ENCODE assay signal across 11 mouse cellular contexts in the genomic region with DNA sequence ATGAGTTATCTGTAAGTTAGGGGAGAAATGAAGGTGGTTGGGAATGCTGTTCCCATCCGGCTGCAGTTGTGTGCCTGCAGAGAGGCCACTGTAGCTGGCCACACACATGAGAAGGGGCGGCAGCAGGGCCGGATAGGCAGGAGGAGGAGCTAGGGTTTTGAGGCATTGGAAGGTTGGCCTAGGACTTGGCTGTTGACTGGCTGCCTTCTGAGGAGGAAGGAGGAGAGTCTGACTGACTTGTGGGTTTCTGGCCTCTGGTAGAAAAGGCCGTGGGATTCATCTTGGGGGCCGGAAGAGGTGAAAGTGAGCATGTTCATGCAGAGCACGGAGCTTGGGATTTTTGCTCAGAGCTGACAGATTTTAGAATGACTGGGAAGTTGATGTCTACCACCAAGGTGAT. TPM values are rescaled to one million over a fixed set of nuclear protein-coding genes. Genes with fewer than 3 reads are reported as not detected.
DNase-seq lines count a peak whose midpoint lies in the region; ATAC-seq lines count a peak whose summit lies in the region.
"Had no signal": no experiment of that assay in that cellular context is flagged by ENCODE, and none has a peak within 500 bp of the region (broad histone marks: within the 10 kb centered on the region; RNA-seq: fewer than 3 reads in every experiment).

No protein-coding gene starts in this region.

- no peak overlapping the region for H3K9ac ChIP-seq in embryonic facial prominence, embryonic 14.5 days (ENCODE audit: low read depth, low read length)
- no peak overlapping the region for H3K9ac ChIP-seq in kidney, embryonic 14.5 days (ENCODE audit: low read depth, low read length)
- H3K9ac ChIP-seq: stomach, embryonic 15.5 days had no signal

- no peak overlapping the region for H3K27ac ChIP-seq in embryonic facial prominence, embryonic 14.5 days (replicated peaks; ENCODE audit: low read depth, low read length)
- no peak overlapping the region for H3K27ac ChIP-seq in embryonic facial prominence, embryonic 10.5 days (replicated peaks)
- no peak overlapping the region for H3K27ac ChIP-seq in kidney, embryonic 14.5 days (ENCODE audit: low read depth, low read length)
- H3K27ac ChIP-seq: hindbrain, embryonic 10.5 days; stomach, embryonic 15.5 days had no signal

- H3K9me3 ChIP-seq in embryonic facial prominence, embryonic 14.5 days (ENCODE audit: control insufficient read depth, low read length) = no peaks in the 10 kb centered on the region
- no peaks in the 10 kb centered on the region for H3K9me3 ChIP-seq in embryonic facial prominence, embryonic 10.5 days
- no peaks in the 10 kb centered on the region for H3K9me3 ChIP-seq in kidney, embryonic 14.5 days (ENCODE audit: control insufficient read depth, low read length)
- H3K9me3 ChIP-seq: hindbrain, embryonic 10.5 days; stomach, embryonic 15.5 days had no signal

- no peak overlapping the region for H3K4me2 ChIP-seq in embryonic facial prominence, embryonic 14.5 days (ENCODE audit: low read depth, low read length)
- no peak overlapping the region for H3K4me2 ChIP-seq in kidney, embryonic 14.5 days (replicated peaks; ENCODE audit: low read depth, low read length)
- H3K4me2 ChIP-seq: stomach, embryonic 15.5 days had no signal

- 0 out of 2 replicates have a peak, but pooled peaks cover 6% of the 10 kb centered on the region for H3K36me3 ChIP-seq in embryonic facial prominence, embryonic 14.5 days (ENCODE audit: control insufficient read depth, insufficient read depth, low read length)
- peaks cover 53% of the 10 kb centered on the region for H3K36me3 ChIP-seq in embryonic facial prominence, embryonic 10.5 days (replicated peaks)
- H3K36me3 ChIP-seq in kidney, embryonic 14.5 days (ENCODE audit: control insufficient read depth, insufficient read depth, low read length) = peaks cover 25% of the 10 kb centered on the region

- 46% methylated on average over 6 of the region's 6 CpGs for WGBS in embryonic facial prominence, embryonic 14.5 days
- 57% methylated on average over 6 of the region's 6 CpGs for WGBS in embryonic facial prominence, embryonic 10.5 days
- WGBS in kidney, embryonic 14.5 days = 52% methylated on average over 6 of the region's 6 CpGs

- DNase-seq in embryonic facial prominence, embryonic 14.5 days (ENCODE audit: low spot score) = peak; percentile 11
- no peak for DNase-seq in embryonic facial prominence, embryonic 10.5 days (ENCODE audit: low spot score)
- no peak for DNase-seq in retina, embryonic 14.5 days (ENCODE audit: low spot score)
- no peak for DNase-seq in layer of hippocampus, postnatal 14 days (ENCODE audit: low spot score in 2 of 2)
- DNase-seq in spleen, postnatal 4 days (ENCODE audit: low spot score in 2 of 2) = no peak

- no peak for ATAC-seq in embryonic facial prominence, embryonic 14.5 days (ENCODE audit: low read depth)
- ATAC-seq in activated CD4-positive, CD25-positive, alpha-beta regulatory T cell, adult 4 months = peak; percentile 75
- peak; percentile 26; the same call in 1 of the 2 replicates for ATAC-seq in kidney, embryonic 14.5 days (ENCODE audit: low FRiP score, low TSS enrichment)
- peak; percentile 74 for ATAC-seq in megakaryocyte-erythroid progenitor cell, adult 5-6 weeks (replicated peaks; ENCODE audit: low FRiP score, low TSS enrichment, poor library complexity, severe bottlenecking)

- peaks cover 19% of the 10 kb centered on the region for H3K4me1 ChIP-seq in embryonic facial prominence, embryonic 14.5 days (ENCODE audit: control insufficient read depth, insufficient read depth, low read length)
- peaks cover 20% of the 10 kb centered on the region for H3K4me1 ChIP-seq in embryonic facial prominence, embryonic 10.5 days
- H3K4me1 ChIP-seq in kidney, embryonic 14.5 days (ENCODE audit: control insufficient read depth, insufficient read depth, low read length) = 0 out of 2 replicates have a peak, but pooled peaks cover 4% of the 10 kb centered on the region

- H3K4me3 ChIP-seq in embryonic facial prominence, embryonic 14.5 days (ENCODE audit: low read depth, low read length) = no peak overlapping the region
- no peak overlapping the region for H3K4me3 ChIP-seq in embryonic facial prominence, embryonic 10.5 days
- no peak overlapping the region for H3K4me3 ChIP-seq in kidney, embryonic 14.5 days (ENCODE audit: low read length)
- H3K4me3 ChIP-seq: hindbrain, embryonic 10.5 days; stomach, embryonic 15.5 days had no signal

- H3K27me3 ChIP-seq in embryonic facial prominence, embryonic 14.5 days (replicated peaks; ENCODE audit: control insufficient read depth, insufficient read depth, low read length) = no peaks in the 10 kb centered on the region
- no peaks in the 10 kb centered on the region for H3K27me3 ChIP-seq in embryonic facial prominence, embryonic 10.5 days (replicated peaks; ENCODE audit: low read depth, poor library complexity, severe bottlenecking)
- H3K27me3 ChIP-seq in kidney, embryonic 14.5 days (ENCODE audit: control insufficient read depth, insufficient read depth, low read length) = no peaks in the 10 kb centered on the region
- H3K27me3 ChIP-seq: CH12.LX; stomach, embryonic 15.5 days had no signal

RNA-seq across cellular contexts. Expression of gene Jade1, which starts 32.1 kb away (rescaled TPM):
- 16.1 and 16.4 TPM in 2 replicates for polyA plus RNA-seq in embryonic facial prominence, embryonic 14.5 days (2014; fragmentation: Nextera tagmentation; extraction: Ambion mirVana)
- 15.5 and 18.8 TPM in 2 replicates for polyA plus RNA-seq in embryonic facial prominence, embryonic 10.5 days (2016; fragmentation: Nextera tagmentation; extraction: Ambion mirVana)
- polyA plus RNA-seq in activated CD4-positive, CD25-positive, alpha-beta regulatory T cell, adult 4 months (2017; shearing (Covaris generic)) = 1 to 10 TPM; 7.4 to 7.6 TPM
- 14.6 and 22.1 TPM in 2 replicates for polyA plus RNA-seq in kidney, embryonic 14.5 days (2014; fragmentation: Nextera tagmentation; extraction: Ambion mirVana)
- total RNA-seq in megakaryocyte-erythroid progenitor cell, adult 5-6 weeks (2014; fragmentation: Nextera tagmentation) = 29.8 and 38.0 TPM in 2 replicates
- total RNA-seq in megakaryocyte-erythroid progenitor cell, adult 5-6 weeks (2017) = 36.1 and 36.3 TPM in 2 replicates
- 10 to 100 TPM; 20.0 to 21.0 TPM for total RNA-seq in layer of hippocampus, postnatal 14 days (2021)
